Mouse (Mus musculus) c-Kit-negative CD71-positive TER-119-positive erythroid progenitor cells, embryonic 14.5 days (primary cell): ENCODE measurements at regions not wholly inside any gene's neighbourhood (a gene's known extent, or its start where the extent isn't known, plus 50 kb on each side); places are given as distances from the start of the nearest gene placed in this dataset.

ENCODE experiments used
- DNase-seq: peaks from one replicate; pipeline ENCODE4 v3.0.0-alpha.2; 2013; ENCODE audit warnings: low read depth, low spot score

GRCm38 (mm10) chr9:13978842-13979241 is 151.3 kb downstream of the Fam76b start:
- DNase-seq, result no peak

GRCm38 (mm10) chr9:13987486-13987885 is 160.0 kb downstream of the Fam76b start:
- no peak for DNase-seq

GRCm38 (mm10) chr9:13988901-13989300 is 161.4 kb downstream of the Fam76b start:
- DNase-seq, result no peak

GRCm38 (mm10) chr9:13990960-13991359 is 163.4 kb downstream of the Fam76b start:
- DNase-seq, result no peak

GRCm38 (mm10) chr9:13992728-13993127 is 165.2 kb downstream of the Fam76b start:
- no peak for DNase-seq

GRCm38 (mm10) chr9:13999358-13999757 is 171.8 kb downstream of the Fam76b start:
- no peak for DNase-seq

GRCm38 (mm10) chr9:14001517-14001916 is 174.0 kb downstream of the Fam76b start:
- DNase-seq, result peak; percentile 6

- no peak for DNase-seq
Observed at GRCm38 (mm10) chr9:14002236-14002635, 174.7 kb downstream of the Fam76b start.

- DNase-seq, result no peak
Observed at GRCm38 (mm10) chr9:14003163-14003562, 175.6 kb downstream of the Fam76b start.

- no peak for DNase-seq
Observed at GRCm38 (mm10) chr9:14006233-14006984, 178.9 kb downstream of the Fam76b start.

GRCm38 (mm10) chr9:14009451-14009850 is 181.9 kb downstream of the Fam76b start:
- DNase-seq, result no peak

- no peak for DNase-seq
Observed at GRCm38 (mm10) chr9:14010261-14010949, 182.9 kb downstream of the Fam76b start.

- no peak for DNase-seq
Observed at GRCm38 (mm10) chr9:14024216-14024615, 196.7 kb downstream of the Fam76b start.

- DNase-seq, result no peak
Observed at GRCm38 (mm10) chr9:14024701-14025100, 197.2 kb downstream of the Fam76b start.

GRCm38 (mm10) chr9:14028056-14028455 is 200.5 kb downstream of the Fam76b start:
- no peak for DNase-seq

- DNase-seq, result no peak
Observed at GRCm38 (mm10) chr9:14031358-14032047, 204.0 kb downstream of the Fam76b start.

GRCm38 (mm10) chr9:14032048-14032362 is 204.5 kb downstream of the Fam76b start:
- DNase-seq, result no peak

GRCm38 (mm10) chr9:14035526-14035925 is 208.0 kb downstream of the Fam76b start:
- DNase-seq, result no peak

- no peak for DNase-seq
Observed at GRCm38 (mm10) chr9:14041900-14042435, 214.5 kb downstream of the Fam76b start.

GRCm38 (mm10) chr9:14048224-14048623 is 220.7 kb downstream of the Fam76b start:
- DNase-seq, result no peak

- no peak for DNase-seq
Observed at GRCm38 (mm10) chr9:14053704-14054103, 221.2 kb upstream of the Sesn3 start.

- DNase-seq, result no peak
Observed at GRCm38 (mm10) chr9:14056410-14057172, 218.3 kb upstream of the Sesn3 start.
